Mouse (Mus musculus) induced T-regulatory cell, adult 2 months (primary cell): ENCODE data around the gene Dock6.
"Not testable (repeated sequence)": the region's sequence is repeated elsewhere in the genome, so short reads cannot be mapped to it uniquely, and the experiment has no call there.

ENCODE experiments used
- DNase-seq: peaks from one replicate; pipeline ENCODE4 v3.0.0-alpha.2; 2012; ENCODE audit warnings: low read depth

Dock6 gene

GRCm38 (mm10) chr9:21808561-21808960 lies 43.9 kb downstream of the Dock6 start:
- DNase-seq: peak; percentile 48

GRCm38 (mm10) chr9:21806976-21807375 lies 45.5 kb downstream of the Dock6 start:
- no peak for DNase-seq

DNA sequence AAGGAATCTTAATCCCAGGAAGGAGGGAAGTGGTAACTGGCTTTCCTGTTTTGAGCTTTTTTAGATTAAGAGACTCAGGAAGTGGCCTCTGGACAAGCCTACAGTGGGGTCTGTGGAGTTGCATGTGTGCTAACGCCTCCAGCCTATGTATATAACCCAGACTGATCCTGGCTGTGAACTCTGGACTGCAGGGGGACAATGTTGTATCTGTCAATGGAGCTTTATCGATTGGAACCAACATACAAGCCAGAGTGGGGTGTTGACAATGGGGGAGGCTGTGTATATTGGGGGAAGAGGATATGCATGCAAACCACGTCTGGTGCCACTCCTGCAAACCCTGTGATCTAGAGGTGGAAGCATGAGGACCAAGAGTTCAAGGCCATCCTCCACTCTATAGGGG lies 46.1 kb downstream of the Dock6 start:
- DNase-seq: no peak

GRCm38 (mm10) chr9:21803986-21804644 lies 48.3 kb downstream of the Dock6 start:
- peak; percentile 84 for DNase-seq

DNA sequence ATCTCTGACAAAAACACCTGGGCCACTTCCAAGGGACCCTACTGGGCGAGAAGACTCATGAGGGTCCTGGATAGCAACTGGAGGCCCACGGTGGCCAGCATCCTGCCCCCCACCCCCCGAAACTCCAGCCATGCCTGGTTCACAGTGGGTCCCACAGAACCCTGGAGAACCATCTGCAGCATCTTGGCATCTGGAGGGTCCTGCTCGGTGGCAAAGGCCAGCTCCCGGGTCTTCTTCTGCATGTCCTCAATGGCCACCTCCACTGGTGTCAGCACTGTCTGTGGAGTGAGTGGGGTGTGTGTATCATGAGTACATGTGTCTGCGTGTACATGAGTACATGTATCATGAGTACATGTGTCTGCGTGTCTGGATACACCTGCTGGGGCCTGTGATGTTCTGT lies 50.8 kb downstream of the Dock6 start:
- DNase-seq: no peak

GRCm38 (mm10) chr9:21801121-21801520 lies 51.3 kb downstream of the Dock6 start:
- DNase-seq: no peak

DNA sequence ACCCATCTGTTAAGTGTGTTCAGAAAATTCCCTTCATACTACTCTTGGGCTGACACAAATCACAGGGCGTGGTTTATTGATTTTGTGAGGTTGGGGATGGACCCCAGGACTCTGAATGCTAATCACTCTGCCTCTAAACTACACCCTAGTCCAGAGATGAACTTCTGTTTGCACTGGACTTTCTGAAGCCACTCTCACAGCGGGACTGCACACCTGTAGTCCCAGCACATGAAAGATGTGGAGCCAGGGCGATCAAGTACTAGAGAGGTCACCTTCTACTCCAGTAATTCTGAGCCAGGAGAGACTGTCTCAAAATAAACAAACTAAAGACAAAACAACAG lies 53.5 kb downstream of the Dock6 start:
- DNase-seq: no peak

DNA sequence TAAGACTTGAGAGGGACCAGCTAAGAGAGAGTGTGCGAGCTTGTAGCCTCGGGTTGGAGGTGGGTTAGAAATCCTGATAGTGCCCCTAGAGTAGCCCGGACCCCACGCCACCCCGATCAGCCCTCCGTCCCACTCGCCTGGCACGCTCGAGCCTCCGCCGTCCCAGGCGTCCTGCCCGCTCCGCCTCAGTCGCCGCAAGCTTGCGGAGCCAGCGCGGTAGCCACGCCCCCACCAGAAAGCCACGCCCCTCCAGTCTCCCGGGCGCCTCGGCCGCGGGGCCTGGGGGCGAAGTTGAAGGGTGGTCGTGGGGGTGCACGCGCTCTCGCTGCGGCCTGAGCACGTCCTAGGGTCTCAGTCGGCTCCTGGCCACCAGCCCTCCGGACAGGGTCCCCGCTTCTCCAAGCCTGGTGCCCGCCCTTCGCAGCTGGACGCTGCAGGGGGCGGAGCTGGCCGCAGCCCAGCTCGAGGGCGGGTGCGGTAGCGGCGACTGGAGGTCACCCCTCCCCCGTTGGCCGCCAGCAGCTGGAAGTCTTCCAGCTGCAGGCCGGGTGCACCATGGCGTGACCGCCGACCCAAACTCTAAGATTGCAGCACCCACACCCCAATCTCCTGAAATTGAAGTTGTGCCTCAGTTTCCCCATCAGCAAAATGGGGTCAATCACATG lies 54.0 kb downstream of the Dock6 start, which contains the start of gene Kank2:
Kank2 (minus strand) TSS at position 400 of the 665 bp plus-strand sequence.
- peak; percentile 80 for DNase-seq

- peak; percentile 37 for DNase-seq
Observed at GRCm38 (mm10) chr9:21797921-21798344, 54.5 kb downstream of the Dock6 start.

DNA sequence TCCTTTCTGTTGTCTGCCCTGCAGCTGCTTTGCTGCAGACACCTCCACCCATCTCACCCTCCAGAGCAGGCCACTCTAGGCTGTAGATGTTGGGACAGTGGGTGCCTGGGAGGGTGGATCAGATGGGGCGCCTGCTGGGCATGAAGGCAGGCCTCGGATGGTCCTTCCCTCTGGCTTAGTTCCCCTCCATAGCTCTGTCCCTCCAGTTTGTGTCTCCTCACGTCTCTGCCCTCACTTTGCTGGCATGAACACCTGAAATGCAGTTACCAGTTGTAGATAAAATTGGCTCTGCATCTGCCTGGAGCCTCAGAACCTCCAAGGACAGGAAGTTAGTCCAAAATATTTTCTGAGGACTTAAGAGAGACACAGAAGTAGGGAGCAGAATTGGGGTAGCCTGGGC lies 55.5 kb downstream of the Dock6 start:
- DNase-seq: no peak

GRCm38 (mm10) chr9:21796259-21796658 lies 56.2 kb downstream of the Dock6 start:
- no peak for DNase-seq

DNA sequence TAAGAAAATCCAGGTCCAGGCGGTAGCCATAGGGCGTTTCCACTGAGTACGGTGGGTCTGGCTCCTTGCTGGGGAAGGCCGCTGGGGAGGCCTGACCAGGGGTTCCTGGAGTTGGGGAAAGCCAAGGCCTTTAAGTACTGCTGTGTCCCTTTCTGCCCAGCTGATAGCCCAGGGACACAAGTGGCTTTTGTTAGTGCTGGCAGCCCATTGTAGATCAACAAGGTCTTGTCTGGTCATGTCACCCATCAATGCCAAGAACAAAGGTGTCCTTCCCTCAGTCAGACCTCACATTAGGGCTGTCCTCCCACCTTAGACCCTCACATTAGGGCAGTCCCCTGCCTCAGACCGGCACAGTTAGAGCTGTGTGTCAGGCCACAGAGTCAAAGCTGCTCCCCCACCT lies 56.9 kb downstream of the Dock6 start:
- no peak for DNase-seq

- DNase-seq: no peak
Observed at GRCm38 (mm10) chr9:21794925-21795324, 57.5 kb downstream of the Dock6 start.

DNA sequence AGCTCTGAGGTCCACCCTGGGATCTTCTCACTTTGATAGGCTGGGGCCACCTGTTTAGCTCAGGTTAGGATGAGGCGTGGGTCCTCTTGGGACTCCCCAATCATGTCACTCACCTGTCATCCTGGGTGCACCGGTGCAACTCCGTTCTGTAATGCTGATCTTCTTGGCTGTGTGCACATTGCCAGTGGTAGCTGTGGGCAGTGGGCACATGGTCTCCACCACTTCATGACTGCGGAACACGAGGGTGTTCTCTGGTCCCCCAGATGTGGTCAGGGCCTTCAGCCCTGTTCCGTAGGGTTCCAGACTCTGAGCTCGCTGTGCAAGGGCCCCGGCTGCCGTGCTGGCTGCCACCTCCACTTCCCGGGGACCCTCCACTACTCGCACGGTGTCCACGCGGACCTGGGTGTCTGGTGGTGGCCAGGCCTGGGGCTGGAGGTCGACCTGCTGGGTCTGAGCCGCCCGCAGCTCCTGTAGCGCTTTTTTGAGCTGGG lies 58.0 kb downstream of the Dock6 start:
- no peak for DNase-seq

GRCm38 (mm10) chr9:21793507-21793906 lies 58.9 kb downstream of the Dock6 start:
- DNase-seq: not testable (repeated sequence)

DNA sequence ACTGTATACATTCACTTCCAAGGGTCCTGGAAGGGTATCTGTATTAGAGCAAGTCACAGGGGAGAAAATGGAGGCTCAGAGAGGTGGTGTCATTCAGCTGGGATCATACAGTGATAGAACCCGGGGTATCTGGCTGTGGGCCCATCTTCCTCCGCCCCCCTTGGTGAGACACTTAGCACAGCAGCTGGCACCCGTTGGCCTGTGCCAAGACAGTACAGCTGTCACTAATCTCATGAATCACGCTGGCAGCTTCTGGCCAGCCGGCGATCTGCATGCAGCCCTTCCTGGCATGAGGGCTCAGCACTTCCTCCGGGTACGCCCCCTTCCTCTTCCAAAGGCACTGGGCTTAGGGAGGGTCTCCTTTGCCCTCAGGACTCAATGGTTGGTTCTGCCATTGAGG lies 59.8 kb downstream of the Dock6 start:
- DNase-seq: no peak

GRCm38 (mm10) chr9:21791861-21792260 lies 60.6 kb downstream of the Dock6 start:
- DNase-seq: no peak

DNA sequence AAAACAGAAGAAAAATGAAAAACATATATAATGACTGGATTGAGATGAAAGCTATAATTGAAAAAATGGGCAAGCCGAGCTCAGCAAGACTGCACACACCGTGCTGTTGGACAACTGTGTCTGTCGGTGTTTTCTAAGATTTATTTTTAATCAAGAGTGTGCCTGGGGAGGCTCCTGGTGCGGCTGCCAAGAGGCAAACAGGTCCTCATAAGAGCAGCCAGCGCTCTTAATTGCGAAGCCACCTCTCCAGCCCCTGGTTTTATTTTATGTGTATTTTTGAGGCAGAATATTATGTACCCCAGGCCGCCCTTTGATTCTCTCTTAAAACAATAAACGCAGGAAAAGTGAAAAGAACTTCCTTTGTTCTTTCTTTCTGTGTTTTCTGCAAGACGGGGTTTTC lies 64.2 kb downstream of the Dock6 start:
- no peak for DNase-seq

GRCm38 (mm10) chr9:21787654-21788053 lies 64.8 kb downstream of the Dock6 start:
- DNase-seq: no peak

DNA sequence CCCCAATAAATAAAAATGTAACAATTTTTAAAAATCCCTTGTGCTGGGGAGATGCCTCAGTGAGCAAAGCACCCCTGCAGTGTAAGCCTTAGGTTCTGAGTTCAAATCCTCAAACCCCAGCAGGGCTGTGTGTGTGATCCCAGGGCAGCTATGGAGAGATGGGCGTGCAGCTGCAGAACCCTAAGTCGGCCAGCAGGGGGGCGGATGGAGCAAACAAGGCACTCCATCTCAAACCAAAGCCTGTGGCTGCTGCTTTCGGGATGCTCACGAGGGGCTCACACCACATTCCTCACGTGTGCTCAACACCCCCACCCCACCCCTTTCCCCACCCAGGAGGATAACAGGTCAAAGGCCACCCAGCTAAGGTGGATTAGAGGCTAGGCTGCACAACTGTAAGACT lies 65.5 kb downstream of the Dock6 start:
- DNase-seq: peak; percentile 73

- DNase-seq: not testable (repeated sequence)
Observed at GRCm38 (mm10) chr9:21786309-21786708, 66.1 kb downstream of the Dock6 start.

GRCm38 (mm10) chr9:21784517-21785307 lies 67.7 kb downstream of the Dock6 start:
- DNase-seq: no peak
